Mouse (Mus musculus) erythroblast, embryonic 14.5 days (primary cell): Measurements from ENCODE around the gene Ror1. TPM values are rescaled to one million over a fixed set of nuclear protein-coding genes. Genes with fewer than 3 reads are reported as not detected.

ENCODE experiments used
- H3K27me3 ChIP-seq: 2 replicates; pipeline ENCODE4 v1.6.1; 2012; ENCODE audit warnings: inconsistent platforms; ENCODE audit not compliant: control insufficient read depth
- H3K36me3 ChIP-seq: 2 replicates; pipeline ENCODE4 v1.6.1; 2012; ENCODE audit warnings: mild to moderate bottlenecking, inconsistent platforms; ENCODE audit not compliant: control insufficient read depth
- H3K4me1 ChIP-seq: 2 replicates; pipeline ENCODE4 v1.6.1; 2012; ENCODE audit warnings: inconsistent platforms; ENCODE audit not compliant: control insufficient read depth
- H3K4me3 ChIP-seq: replicated peaks from 2 replicates; pipeline ENCODE3; 2012; ENCODE audit warnings: moderate library complexity, mild to moderate bottlenecking, inconsistent platforms
- H3K9me3 ChIP-seq: 2 replicates; pipeline ENCODE4 v1.6.1; 2012; ENCODE audit warnings: low read length, inconsistent platforms, mixed read lengths; ENCODE audit not compliant: control insufficient read depth
- GATA1 ChIP-seq: IDR thresholded peaks from 2 replicates; pipeline ENCODE4 v1.6.1; 2012; ENCODE audit warnings: low read length, inconsistent platforms, mixed read lengths
- TAL1 ChIP-seq: IDR thresholded peaks from 3 replicates; pipeline ENCODE4 v1.6.1; 2012; ENCODE audit warnings: low read length, inconsistent platforms, mixed read lengths
- polyA plus RNA-seq: library from polyadenylated mRNA; stranded (reverse); fragments of >175 nt; gene quantifications from 2 replicates; pipeline ENCODE4 v1.2.3, GENCODE M21; 2012

Ror1 gene
- polyA plus RNA-seq, 1 experiment = not detected

- Histone ChIP-seq H3K36me3 (no peaks in the 10 kb centered on the region), H3K4me1 (no peaks in the 10 kb centered on the region), H3K27me3 (no peaks in the 10 kb centered on the region), H3K9me3 (no peaks in the 10 kb centered on the region), H3K4me3 (no peak overlapping the region)
- TF ChIP-seq TAL1 = no peak
- no peak for TF ChIP-seq GATA1
Measured at GRCm38 (mm10) chr4:100196255-100196793, 100.7 kb downstream of the Ror1 start.

- TF ChIP-seq TAL1 (no peak), GATA1 (no peak)
- Histone ChIP-seq H3K4me3 (no peak overlapping the region), H3K27me3 (no peaks in the 10 kb centered on the region), H3K4me1 (no peaks in the 10 kb centered on the region), H3K36me3 (no peaks in the 10 kb centered on the region), H3K9me3 (no peaks in the 10 kb centered on the region)
Measured at GRCm38 (mm10) chr4:100198275-100198674, 102.7 kb downstream of the Ror1 start.

GRCm38 (mm10) chr4:100201322-100201721, 105.7 kb downstream of the Ror1 start:
- Histone ChIP-seq H3K36me3 (no peaks in the 10 kb centered on the region), H3K4me1 (no peaks in the 10 kb centered on the region), H3K4me3 (no peak overlapping the region), H3K27me3 (no peaks in the 10 kb centered on the region), H3K9me3 (no peaks in the 10 kb centered on the region)
- TF ChIP-seq GATA1 (no peak), TAL1 (no peak)

GRCm38 (mm10) chr4:100203066-100203465, 107.5 kb downstream of the Ror1 start:
- Histone ChIP-seq H3K4me3 (no peak overlapping the region), H3K9me3 (no peaks in the 10 kb centered on the region), H3K4me1 (no peaks in the 10 kb centered on the region), H3K36me3 (no peaks in the 10 kb centered on the region), H3K27me3 (no peaks in the 10 kb centered on the region)
- TF ChIP-seq GATA1 (no peak), TAL1 (no peak)

GRCm38 (mm10) chr4:100203688-100204087, 108.1 kb downstream of the Ror1 start:
- no peak overlapping the region for H3K4me3 ChIP-seq
- H3K9me3 ChIP-seq = no peaks in the 10 kb centered on the region
- no peaks in the 10 kb centered on the region for H3K27me3 ChIP-seq
- H3K36me3 ChIP-seq = no peaks in the 10 kb centered on the region
- H3K4me1 ChIP-seq = no peaks in the 10 kb centered on the region
- TF ChIP-seq GATA1 (no peak), TAL1 (no peak)

- TF ChIP-seq TAL1 (no peak), GATA1 (no peak)
- no peaks in the 10 kb centered on the region for H3K9me3 ChIP-seq
- H3K4me3 ChIP-seq = no peak overlapping the region
- H3K4me1 ChIP-seq = no peaks in the 10 kb centered on the region
- H3K36me3 ChIP-seq = no peaks in the 10 kb centered on the region
- no peaks in the 10 kb centered on the region for H3K27me3 ChIP-seq
Measured at GRCm38 (mm10) chr4:100204381-100204780, 108.8 kb downstream of the Ror1 start.

- Histone ChIP-seq H3K36me3 (no peaks in the 10 kb centered on the region), H3K27me3 (no peaks in the 10 kb centered on the region), H3K4me1 (no peaks in the 10 kb centered on the region), H3K4me3 (no peak overlapping the region), H3K9me3 (no peaks in the 10 kb centered on the region)
- TF ChIP-seq TAL1 (no peak), GATA1 (no peak)
Measured at GRCm38 (mm10) chr4:100208081-100208480, 112.5 kb downstream of the Ror1 start.

- Histone ChIP-seq H3K27me3 (no peaks in the 10 kb centered on the region), H3K4me1 (no peaks in the 10 kb centered on the region), H3K4me3 (no peak overlapping the region), H3K36me3 (no peaks in the 10 kb centered on the region), H3K9me3 (no peaks in the 10 kb centered on the region)
- TF ChIP-seq GATA1 = no peak
- TF ChIP-seq TAL1 = no peak
Measured at GRCm38 (mm10) chr4:100209106-100209505, 113.5 kb downstream of the Ror1 start.

- Histone ChIP-seq H3K4me1 (no peaks in the 10 kb centered on the region), H3K36me3 (no peaks in the 10 kb centered on the region)
- no peak for TF ChIP-seq TAL1
- TF ChIP-seq GATA1 = no peak
Measured at GRCm38 (mm10) chr4:100211331-100211730, 115.7 kb downstream of the Ror1 start.

More at GRCm38 (mm10) chr4:100211331-100211730, 115.7 kb downstream of the Ror1 start:
- Histone ChIP-seq H3K4me3 (no peak overlapping the region), H3K9me3 (no peaks in the 10 kb centered on the region), H3K27me3 (no peaks in the 10 kb centered on the region)
